Mouse (Mus musculus): ENCODE results near the gene Eef1a2. TPM values are rescaled to one million over a fixed set of nuclear protein-coding genes. Genes with fewer than 3 reads are reported as not detected.
A peak's percentile ranks its signal among the peaks of the same experiment; 100 is the strongest.
"Not testable (repeated sequence)": the region's sequence is repeated elsewhere in the genome, so short reads cannot be mapped to it uniquely, and the experiment has no call there.

Gene Eef1a2
- 1,000 to 10,000 TPM; 2,005 to 2,177 TPM for total RNA-seq (2021)
- long read RNA-seq, experiment 1, transcript Eef1a2-201 (8 exons, 2,084 nt), result major isoform, 292 of 370 reads
- long read RNA-seq, experiment 1, partial matches to known transcripts, result 52 of 370 reads
- long read RNA-seq, experiment 1, other reads (novel, unspliced or antisense), result 26 of 370 reads
- long read RNA-seq, experiment 2, transcript Eef1a2-201 (8 exons, 2,084 nt), result major isoform, 385 of 482 reads
- long read RNA-seq, experiment 2, partial matches to known transcripts, result 63 of 482 reads
- long read RNA-seq, experiment 2, other reads (novel, unspliced or antisense), result 34 of 482 reads

GRCm38 (mm10) chr2:181156248-181157121 lies at the start of gene Eef1a2:
Gene Eef1a2, minus strand, starts transcription at chr2:181157014.
- TF ChIP-seq CTCF (IDR thresholded peaks at IDR 0.05), result peak; percentile 35
- Histone ChIP-seq H3K4me3 (peak within 1 kb of the TSS; percentile 88), H3K27ac (peak within 1 kb of the TSS; percentile 99)
- intact Hi-C loops (cut with DNase I), result no loop called here
- DNase-seq, result peak; percentile 78

GRCm38 (mm10) chr2:181206118-181206517 lies 49.3 kb upstream of the Eef1a2 start:
- no peak for DNase-seq
- intact Hi-C loops (cut with DNase I), result no loop called here
- Histone ChIP-seq H3K4me3 (no peak overlapping the region), H3K27ac (no peak overlapping the region)
- TF ChIP-seq CTCF (IDR thresholded peaks at IDR 0.05), result no peak

GRCm38 (mm10) chr2:181205678-181206077 lies 48.9 kb upstream of the Eef1a2 start:
- DNase-seq, result no peak
- intact Hi-C loops (cut with DNase I), result no loop called here
- TF ChIP-seq CTCF (IDR thresholded peaks at IDR 0.05), result no peak

GRCm38 (mm10) chr2:181202886-181203285 lies 46.1 kb upstream of the Eef1a2 start:
- TF ChIP-seq CTCF (IDR thresholded peaks at IDR 0.05), result no peak
- intact Hi-C loops (cut with DNase I), result no loop called here
- DNase-seq, result no peak
- Histone ChIP-seq H3K4me3 (no peak overlapping the region), H3K27ac (no peak overlapping the region)

More at GRCm38 (mm10) chr2:181205678-181206077, 48.9 kb upstream of the Eef1a2 start:
- Histone ChIP-seq H3K27ac (no peak overlapping the region), H3K4me3 (no peak overlapping the region)

- no peak for TF ChIP-seq CTCF (IDR thresholded peaks at IDR 0.05)
- intact Hi-C loops (cut with DNase I), result no loop called here
Measured at GRCm38 (mm10) chr2:181202422-181202821, 45.6 kb upstream of the Eef1a2 start, which contains the start of gene Ptk6. Gene Ptk6, minus strand, starts transcription at chr2:181202789.

GRCm38 (mm10) chr2:181201606-181202005 lies 44.8 kb upstream of the Eef1a2 start:
- no peak for TF ChIP-seq CTCF (IDR thresholded peaks at IDR 0.05)
- no peak for DNase-seq
- Histone ChIP-seq H3K4me3 (no peak overlapping the region), H3K27ac (no peak overlapping the region)
- intact Hi-C loops (cut with DNase I), result no loop called here

More at GRCm38 (mm10) chr2:181202422-181202821, 45.6 kb upstream of the Eef1a2 start, which contains the start of gene Ptk6:
- Histone ChIP-seq H3K4me3 (no peak within 1 kb of the TSS), H3K27ac (no peak within 1 kb of the TSS)
- no peak for DNase-seq

GRCm38 (mm10) chr2:181196628-181197300 lies 40.0 kb upstream of the Eef1a2 start:
- TF ChIP-seq CTCF (IDR thresholded peaks at IDR 0.05), result no peak
- H3K27ac ChIP-seq, result no peak overlapping the region
- no peak overlapping the region for H3K4me3 ChIP-seq
- DNase-seq, result no peak
- intact Hi-C loops (cut with DNase I), result no loop called here

GRCm38 (mm10) chr2:181193044-181193443 lies 36.2 kb upstream of the Eef1a2 start:
- intact Hi-C loops (cut with DNase I), result no loop called here
- no peak overlapping the region for H3K27ac ChIP-seq
- DNase-seq, result no peak
- TF ChIP-seq CTCF (IDR thresholded peaks at IDR 0.05), result no peak
- H3K4me3 ChIP-seq, result no peak overlapping the region

- no peak overlapping the region for H3K4me3 ChIP-seq
- DNase-seq, result no peak
- TF ChIP-seq CTCF (IDR thresholded peaks at IDR 0.05), result no peak
- intact Hi-C loops (cut with DNase I), result no loop called here
- H3K27ac ChIP-seq, result no peak overlapping the region
Measured at GRCm38 (mm10) chr2:181191936-181192335, 35.1 kb upstream of the Eef1a2 start.

- H3K4me3 ChIP-seq; DNase-seq; intact Hi-C loops (cut with DNase I); H3K27ac ChIP-seq: not testable (repeated sequence)
Measured at GRCm38 (mm10) chr2:181191385-181191784, 34.6 kb upstream of the Eef1a2 start.

- no peak for TF ChIP-seq CTCF (IDR thresholded peaks at IDR 0.05)
- peak overlapping the region; percentile 93 for H3K27ac ChIP-seq
- no peak overlapping the region for H3K4me3 ChIP-seq
- DNase-seq, result no peak
- intact Hi-C loops (cut with DNase I), result loop anchor here (5.0 to 10.0 kb wide), 3 partner anchors 55 to 405 kb away; partner anchors contain the start of genes Helz2, Prpf6, Rtel1 and Samd10
Measured at GRCm38 (mm10) chr2:181189321-181189720, 32.5 kb upstream of the Eef1a2 start.

GRCm38 (mm10) chr2:181188681-181189080 lies 31.9 kb upstream of the Eef1a2 start:
- intact Hi-C loops (cut with DNase I), result loop anchor here (5.0 to 10.0 kb wide), 3 partner anchors 56 to 406 kb away; partner anchors contain the start of genes Helz2, Prpf6, Rtel1 and Samd10
- TF ChIP-seq CTCF (IDR thresholded peaks at IDR 0.05), result no peak
- no peak for DNase-seq
- Histone ChIP-seq H3K4me3 (peak overlapping the region; percentile 78), H3K27ac (peak overlapping the region; percentile 93)
